Mouse (Mus musculus) left cerebral cortex, adult 6 months (tissue): ENCODE measurements around the gene Gpn3. TPM values are rescaled to one million over a fixed set of nuclear protein-coding genes. Genes with fewer than 3 reads are reported as not detected.

Experiments used
- long read RNA-seq, 2 experiments: library from polyadenylated mRNA; unstranded; transcript quantifications; one replicate each; pipeline ENCODE4 v2.0.0; 2019 to 2020
- polyA plus RNA-seq: library from polyadenylated mRNA; unstranded; fragments of <200 nt; fragmentation: Nextera tagmentation; gene quantifications from 2 replicates; pipeline ENCODE4 v1.2.3, GENCODE M21; 2021

The Gpn3 gene
- polyA plus RNA-seq: 28.4 and 35.3 TPM in 2 replicates
- long read RNA-seq, experiment 1, transcript Gpn3-201 (8 exons, 1,592 nt): major isoform, 131 of 142 reads
- long read RNA-seq, experiment 1, partial matches to known transcripts: 3 of 142 reads
- long read RNA-seq, experiment 1, other reads (novel, unspliced or antisense): 6 of 142 reads
- long read RNA-seq, experiment 2, transcript Gpn3-201 (8 exons, 1,592 nt): major isoform, 52 of 59 reads
- long read RNA-seq, experiment 2, partial matches to known transcripts: 6 of 59 reads
- long read RNA-seq, experiment 2, other reads (novel, unspliced or antisense): 1 of 59 reads

DNA sequence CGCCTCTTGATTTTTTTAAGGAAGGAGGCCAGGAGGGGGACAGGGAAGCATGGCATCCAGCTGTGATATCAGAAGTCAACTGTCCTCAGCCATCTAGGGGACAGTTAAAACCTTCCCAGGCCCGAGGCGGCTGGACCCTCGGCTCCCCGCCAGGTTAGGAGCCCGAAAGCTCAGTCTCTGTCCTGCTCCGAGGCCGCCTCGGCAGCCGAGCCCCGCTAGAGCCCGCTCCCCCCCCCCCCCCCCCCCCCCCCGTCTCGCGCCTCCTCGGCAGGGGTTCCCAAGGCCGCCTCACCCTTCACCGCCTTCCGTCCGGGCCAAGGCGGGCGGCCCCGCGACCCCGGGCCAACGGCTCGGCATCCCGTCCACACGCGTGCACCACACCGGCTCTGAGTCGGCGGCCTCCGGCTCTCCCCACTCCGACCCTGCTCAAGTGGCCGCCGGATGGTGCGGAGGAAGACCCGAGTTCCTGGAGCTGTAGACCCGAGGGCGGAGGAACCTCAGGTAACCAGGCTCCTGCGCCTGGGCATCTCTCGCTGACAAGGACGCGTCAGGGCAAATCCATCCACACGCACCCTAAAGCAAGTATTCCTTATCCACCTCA lies at the start of gene Gpn3:
TSS of gene Gpn3 (plus strand) at position 286 of the 601 bp plus-strand sequence.

DNA sequence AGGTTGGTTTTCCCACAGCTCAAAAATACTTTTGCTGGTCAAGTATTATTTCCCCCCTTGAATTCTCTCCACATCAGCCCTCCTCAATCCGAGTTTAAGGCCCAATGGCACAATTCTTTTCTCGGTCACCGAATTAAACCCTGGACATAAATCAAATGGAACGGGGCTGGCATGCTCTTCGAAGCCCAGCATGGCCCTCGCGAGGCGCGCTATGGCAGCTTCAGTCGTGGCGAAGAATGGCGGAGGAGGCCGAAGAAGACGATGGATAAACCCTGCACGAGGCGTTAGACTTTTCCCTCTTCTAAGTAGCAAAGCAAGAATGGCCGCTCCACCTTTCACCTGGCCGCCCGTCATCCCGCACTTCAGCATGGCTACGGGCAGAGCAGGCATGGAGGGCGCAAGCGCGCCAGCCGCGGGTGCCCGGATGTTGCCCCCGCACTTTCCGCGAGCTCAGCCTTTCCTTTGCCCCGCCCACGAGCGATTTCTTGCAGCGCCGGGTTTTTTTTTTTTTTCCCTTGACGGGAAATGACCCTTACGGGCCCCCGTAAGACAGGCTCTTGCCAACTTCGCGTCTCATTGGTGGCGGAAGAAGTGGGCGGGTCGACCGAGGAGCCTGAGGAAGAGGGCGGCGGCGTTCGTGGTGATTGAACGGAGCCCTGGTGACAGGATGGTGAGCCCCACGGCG lies 17.7 kb upstream of the Gpn3 start, which contains the start of the genes Rad9b and Vps29:
TSS of gene Rad9b (minus strand) at position 427 of the 685 bp plus-strand sequence.
TSS of gene Vps29 (plus strand) at position 563 of the 685 bp plus-strand sequence.

DNA sequence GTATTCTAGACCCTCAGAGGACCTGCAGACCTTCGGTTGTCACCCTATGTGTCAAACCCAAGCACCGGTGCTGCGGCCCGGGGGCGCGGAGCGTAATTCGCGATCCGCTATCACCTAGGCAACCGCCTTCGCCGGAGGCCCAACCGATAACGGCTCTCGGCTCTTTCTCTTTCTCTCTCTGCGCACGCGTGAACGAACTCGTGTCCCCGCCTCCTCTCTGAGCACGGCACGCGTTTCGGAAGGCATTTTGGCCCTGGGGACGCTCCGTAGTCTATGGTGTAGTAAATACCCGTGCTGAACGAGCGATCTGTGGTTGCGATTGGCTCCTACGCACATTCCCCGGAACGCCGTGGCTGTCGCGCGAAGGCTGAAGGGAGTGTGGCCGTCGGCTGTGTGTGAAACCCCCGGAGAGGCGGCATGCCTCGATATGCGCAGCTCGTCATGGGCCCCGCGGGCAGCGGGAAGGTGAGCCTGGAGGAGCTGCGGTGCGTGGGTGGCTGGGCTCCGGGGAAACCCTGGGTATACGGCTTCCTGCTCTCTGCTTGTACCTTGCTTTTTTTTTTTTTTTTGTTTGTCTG lies 605 bp downstream of the Gpn3 start, which contains the start of gene Fam216a:
TSS of gene Fam216a (minus strand) at position 173 of the 578 bp plus-strand sequence.

DNA sequence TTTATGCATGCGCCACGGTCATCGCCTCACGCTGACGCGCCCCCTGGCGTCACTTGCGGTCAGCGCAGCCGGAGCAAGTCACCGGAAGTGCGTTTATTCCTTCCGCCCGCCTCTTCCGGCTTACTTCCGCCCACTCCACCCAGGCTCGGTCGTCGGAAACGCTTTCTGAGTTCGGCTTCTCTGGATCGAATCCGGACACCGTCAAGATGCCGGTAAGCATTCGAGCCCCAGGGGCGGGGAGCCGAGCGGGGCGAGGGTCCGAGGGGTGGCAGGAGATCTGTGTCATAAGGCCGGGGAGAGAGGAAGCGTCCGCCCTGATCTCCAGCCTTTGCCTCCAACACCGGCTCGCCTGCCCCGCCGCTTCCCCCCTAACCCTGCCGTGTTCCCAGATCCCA lies 20.1 kb downstream of the Gpn3 start, which contains the start of gene Arpc3:
TSS of gene Arpc3 (plus strand) at position 93 of the 395 bp plus-strand sequence.

DNA sequence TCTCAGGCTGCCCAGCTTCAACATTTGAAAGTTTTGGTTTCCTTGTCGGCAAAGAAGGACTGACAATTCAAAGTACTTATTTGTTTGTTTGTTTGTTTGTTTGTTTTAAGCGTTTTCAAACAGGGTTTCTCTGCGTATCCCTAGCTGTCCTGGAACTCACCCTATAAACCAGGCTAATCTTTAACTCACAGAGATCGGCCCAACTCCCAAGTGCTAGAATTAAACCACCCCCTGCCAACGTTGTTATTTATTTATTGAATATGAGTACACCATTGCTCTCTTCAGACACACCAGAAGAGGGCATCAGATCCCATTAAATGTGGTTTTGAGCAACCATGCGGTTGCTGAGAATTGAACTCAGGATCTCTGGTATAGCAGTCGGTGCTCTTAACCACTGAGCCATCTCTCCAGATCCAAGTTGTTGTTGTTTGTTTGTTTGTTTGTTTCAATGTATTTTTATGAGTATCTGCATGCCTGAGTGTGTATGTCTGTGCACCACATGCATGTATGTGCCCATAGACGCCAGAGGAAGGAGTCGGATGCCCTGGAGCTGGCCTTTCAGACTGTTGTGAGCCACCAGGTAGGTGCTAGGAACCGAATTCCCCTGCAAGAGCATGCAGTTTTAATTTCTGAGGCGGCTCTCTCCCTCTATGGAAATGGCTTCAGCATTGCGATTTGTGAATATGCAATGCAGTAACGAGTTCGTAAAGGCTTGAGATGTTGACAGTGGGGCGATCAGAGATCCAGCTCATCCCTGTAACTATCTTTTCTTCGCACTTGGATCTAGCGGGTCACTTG lies 49.8 kb downstream of the Gpn3 start, which contains the start of gene Anapc7:
TSS of gene Anapc7 (plus strand) at position 423 of the 798 bp plus-strand sequence.

Other genes with a start within 250 kb of the Gpn3 start
- gene Ccdc63, start 231.1 kb upstream of the Gpn3 start, polyA plus RNA-seq: 0.14 and 0.27 TPM in 2 replicates
- gene Ppp1cc, start 213.6 kb upstream of the Gpn3 start, polyA plus RNA-seq: 31.6 and 137 TPM in 2 replicates
- 3.3 and 3.4 TPM in 2 replicates for gene Hvcn1, start 165.1 kb upstream of the Gpn3 start, polyA plus RNA-seq
- 1.5 and 1.9 TPM in 2 replicates for gene Tctn1, start 107.4 kb upstream of the Gpn3 start, polyA plus RNA-seq
- 8.5 and 13.9 TPM in 2 replicates for gene Pptc7, start 87.5 kb upstream of the Gpn3 start, polyA plus RNA-seq
- gene Rad9b, start 17.6 kb upstream of the Gpn3 start, polyA plus RNA-seq: 3.1 and 4.8 TPM in 2 replicates
- 340 and 432 TPM in 2 replicates for gene Vps29, start 17.5 kb upstream of the Gpn3 start, polyA plus RNA-seq
- gene Fam216a, start 488 bp downstream of the Gpn3 start, polyA plus RNA-seq: 106 and 121 TPM in 2 replicates
- 32.8 and 103 TPM in 2 replicates for gene Arpc3, start 20.0 kb downstream of the Gpn3 start, polyA plus RNA-seq
- 21.9 and 23.4 TPM in 2 replicates for gene Anapc7, start 49.8 kb downstream of the Gpn3 start, polyA plus RNA-seq
- 56.7 and 62.6 TPM in 2 replicates for gene Atp2a2, start 130.3 kb downstream of the Gpn3 start, polyA plus RNA-seq
- gene Ift81, start 242.6 kb downstream of the Gpn3 start, polyA plus RNA-seq: 28.2 and 29.1 TPM in 2 replicates